Mouse (Mus musculus) megakaryocyte, adult 5-6 weeks (primary cell): ENCODE data around the gene Rhod. TPM values are rescaled to one million over a fixed set of nuclear protein-coding genes. Genes with fewer than 3 reads are reported as not detected.

Experiments
- ATAC-seq: 2 replicates; pipeline ENCODE4 v1.8.0; 2016; ENCODE audit warnings: mild to moderate bottlenecking, inconsistent platforms; ENCODE audit not compliant: poor library complexity, severe bottlenecking
- total RNA-seq, 2 experiments: library from RNA; stranded (forward) in 1 of 2; stranded (reverse) in 1 of 2; fragments of 153-499, 151-499 nt in 1 of 2; fragments of 221-1000, 200-1000 nt in 1 of 2; gene quantifications; 2 replicates each; pipeline versions ENCODE4 v1.2.3 to v1.2.4; 2015 to 2017

Rhod gene
- total RNA-seq, 2 experiments from 2014 or later: not detected

- no peak for ATAC-seq
Measured at GRCm38 (mm10) chr19:4451098-4451497, 11.9 kb upstream of the Rhod start.

- ATAC-seq: no peak
Measured at GRCm38 (mm10) chr19:4450666-4451065, 11.4 kb upstream of the Rhod start.

GRCm38 (mm10) chr19:4449230-4449629 is 10.0 kb upstream of the Rhod start:
- no peak for ATAC-seq

GRCm38 (mm10) chr19:4447445-4447844 is 8.2 kb upstream of the Rhod start:
- no peak for ATAC-seq

GRCm38 (mm10) chr19:4446661-4447420 is 7.6 kb upstream of the Rhod start:
- ATAC-seq: no peak

- peak; percentile 55; the same call in 1 of the 2 replicates for ATAC-seq
Measured at GRCm38 (mm10) chr19:4442408-4442807, 3.2 kb upstream of the Rhod start.

- ATAC-seq: no peak
Measured at GRCm38 (mm10) chr19:4441621-4442161, 2.5 kb upstream of the Rhod start.

- peak; percentile 49; the same call in 1 of the 2 replicates for ATAC-seq
Measured at GRCm38 (mm10) chr19:4441090-4441591, 1.9 kb upstream of the Rhod start.

- ATAC-seq: no peak
Measured at GRCm38 (mm10) chr19:4440222-4440621, 990 bp upstream of the Rhod start.

GRCm38 (mm10) chr19:4438791-4439160 is 456 bp downstream of the Rhod start:
- no peak for ATAC-seq

- ATAC-seq: no peak; the same call in 1 of the 2 replicates
Measured at GRCm38 (mm10) chr19:4437886-4438285, 1.3 kb downstream of the Rhod start.

GRCm38 (mm10) chr19:4436254-4436653 is 3.0 kb downstream of the Rhod start:
- no peak for ATAC-seq

- ATAC-seq: no peak
Measured at GRCm38 (mm10) chr19:4434999-4435398, 4.2 kb downstream of the Rhod start.

- ATAC-seq: no peak
Measured at GRCm38 (mm10) chr19:4433756-4434155, 5.5 kb downstream of the Rhod start.

- no peak for ATAC-seq
Measured at GRCm38 (mm10) chr19:4430091-4430620, 9.1 kb downstream of the Rhod start.

- ATAC-seq: peak; percentile 67
Measured at GRCm38 (mm10) chr19:4425610-4426366, 13.4 kb downstream of the Rhod start.

GRCm38 (mm10) chr19:4423021-4423420 is 16.2 kb downstream of the Rhod start:
- ATAC-seq: no peak

GRCm38 (mm10) chr19:4422581-4422980 is 16.7 kb downstream of the Rhod start:
- no peak for ATAC-seq

- peak; percentile 40; the same call in 1 of the 2 replicates for ATAC-seq
Measured at GRCm38 (mm10) chr19:4420153-4420910, 18.9 kb downstream of the Rhod start.

- no peak for ATAC-seq
Measured at GRCm38 (mm10) chr19:4419711-4420110, 19.5 kb downstream of the Rhod start.

GRCm38 (mm10) chr19:4417713-4418112 is 21.5 kb downstream of the Rhod start:
- no peak for ATAC-seq
